Mouse (Mus musculus) CD4-positive, CD25-positive, alpha-beta regulatory T cell, adult 4 months (primary cell): ENCODE measurements at regions not wholly inside any gene's neighbourhood (a gene's known extent, or its start where the extent isn't known, plus 50 kb on each side); places are given as distances from the start of the nearest gene placed in this dataset.

ENCODE experiments used
- ATAC-seq: one replicate; pipeline ENCODE4 v1.8.0; 2017

GRCm38 (mm10) chr1:128723843-128724242 lies 131.8 kb upstream of the Cxcr4 start:
- ATAC-seq, result peak; percentile 51

DNA sequence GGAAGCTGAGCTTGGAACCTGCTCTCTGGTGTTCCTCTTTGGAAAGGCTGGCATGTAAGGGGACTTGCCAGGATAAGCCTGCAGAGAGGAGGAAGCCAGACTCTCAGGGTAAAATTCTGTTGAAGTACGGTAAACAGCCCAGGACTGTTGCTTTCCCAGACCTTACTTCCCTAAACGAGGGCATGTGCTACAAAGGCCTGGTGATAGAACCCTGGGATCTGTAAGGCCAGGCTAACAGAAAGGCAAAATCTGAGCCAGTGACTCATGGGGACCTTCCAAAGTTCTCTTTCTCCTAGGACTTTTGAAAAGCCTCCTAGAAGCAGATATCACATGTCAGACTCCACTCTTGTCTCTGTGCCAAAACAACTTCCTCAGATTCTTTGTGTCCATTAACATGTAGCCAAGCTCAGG lies 130.0 kb upstream of the Cxcr4 start:
- ATAC-seq, result no peak

DNA sequence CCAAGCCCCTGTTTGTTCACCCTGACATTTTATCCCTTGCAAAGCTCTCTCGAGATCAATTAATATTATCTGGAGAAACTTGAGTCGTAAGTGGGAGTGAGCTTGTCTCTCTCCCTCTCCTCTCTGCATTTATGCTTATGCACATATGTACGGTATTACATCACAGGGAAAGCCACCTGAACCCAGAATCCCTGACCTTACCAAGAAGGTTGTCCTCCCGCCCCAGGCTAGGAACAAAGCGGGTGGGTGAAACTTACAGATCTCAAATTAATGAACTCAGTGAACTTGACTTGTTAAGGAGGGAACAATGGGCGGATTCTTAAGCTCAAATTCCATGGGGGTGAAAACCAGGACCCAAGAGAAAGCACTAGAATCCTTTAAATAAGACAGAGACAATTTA lies 122.8 kb upstream of the Cxcr4 start:
- ATAC-seq, result no peak

DNA sequence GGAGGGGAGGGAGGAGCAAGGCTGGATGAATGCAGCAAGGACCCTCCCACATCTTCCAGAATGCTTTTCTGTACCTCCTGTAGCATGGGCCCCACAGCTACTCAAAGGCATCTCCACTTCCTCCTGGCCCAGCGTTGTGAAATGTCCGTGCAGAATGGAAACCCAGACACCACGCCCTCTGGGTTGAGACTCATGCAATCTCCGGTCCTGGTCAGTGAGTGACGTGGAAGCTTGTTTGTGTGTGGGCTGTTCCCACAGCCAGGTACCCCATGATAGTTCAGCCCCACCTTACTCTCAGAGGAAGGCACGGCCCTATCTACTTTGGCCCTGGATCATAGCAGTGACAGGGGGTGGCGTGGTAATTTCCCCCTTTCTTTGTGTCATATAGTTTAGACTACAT lies 120.8 kb upstream of the Cxcr4 start:
- ATAC-seq, result peak; percentile 59

GRCm38 (mm10) chr1:128711121-128711520 lies 119.0 kb upstream of the Cxcr4 start:
- no peak for ATAC-seq

- ATAC-seq, result no peak
These were observed 115.7 kb upstream of the Cxcr4 start for GRCm38 (mm10) chr1:128707747-128708146.

DNA sequence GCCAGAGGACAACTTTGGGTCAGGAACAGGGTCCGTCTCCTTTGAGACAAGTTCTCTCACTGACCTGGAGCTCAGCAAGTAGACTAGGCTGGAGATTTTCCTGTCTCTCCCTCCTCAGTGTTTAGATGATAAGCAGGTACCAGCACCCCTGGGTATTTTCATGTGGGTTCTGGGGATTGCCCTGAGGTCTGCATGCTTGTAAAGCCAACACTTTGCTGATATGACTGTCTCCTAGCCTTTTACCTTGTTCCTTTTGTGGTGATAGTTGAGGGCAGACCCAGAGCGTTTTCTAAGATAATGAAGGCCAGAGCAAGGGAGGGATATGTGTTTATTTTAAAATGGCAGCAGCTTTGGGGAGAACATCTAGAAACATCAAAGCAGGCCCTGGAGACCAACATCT lies 114.1 kb upstream of the Cxcr4 start:
- no peak for ATAC-seq

DNA sequence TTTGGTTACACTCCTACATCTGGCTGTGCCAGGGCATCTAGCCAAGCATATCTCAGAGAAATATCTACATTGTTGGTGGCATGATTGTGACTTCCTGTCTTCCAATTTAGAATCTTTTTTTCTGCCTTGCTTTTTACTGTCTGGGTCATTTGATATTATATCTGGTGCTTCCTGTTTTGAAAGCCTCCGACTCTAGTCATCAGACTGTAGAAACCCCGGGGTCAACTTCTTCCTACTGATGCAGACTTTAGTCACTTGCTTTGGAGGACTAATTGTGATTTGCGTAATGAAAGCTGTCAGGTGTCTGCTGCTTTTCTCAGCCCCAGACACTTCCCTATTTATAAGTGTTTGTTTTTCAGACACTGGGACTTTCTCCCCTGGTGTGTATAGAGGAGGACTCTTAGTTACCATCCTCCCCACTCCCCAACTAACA lies 113.0 kb upstream of the Cxcr4 start:
- peak; percentile 83 for ATAC-seq

DNA sequence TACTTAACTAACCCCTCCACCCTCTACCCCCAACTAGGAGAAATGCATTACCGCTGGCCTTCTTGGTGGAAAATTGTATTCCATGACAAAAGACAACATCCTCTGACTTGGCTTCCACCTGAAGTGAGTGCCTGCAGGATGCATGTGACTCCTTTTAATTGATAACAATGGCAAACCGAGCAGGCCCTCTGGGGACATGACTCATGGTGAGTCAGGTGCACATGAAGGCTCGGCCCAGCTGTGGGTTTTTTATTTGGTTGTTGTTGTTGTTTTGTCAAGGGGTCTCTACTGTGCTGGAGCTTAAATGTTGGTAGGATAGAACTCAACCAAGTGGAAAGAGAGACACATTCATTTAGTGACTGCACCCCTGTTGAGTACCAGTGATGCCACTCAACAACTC lies 109.2 kb upstream of the Cxcr4 start:
- ATAC-seq, result no peak

- ATAC-seq, result peak; percentile 48
These were observed 105.9 kb upstream of the Cxcr4 start for GRCm38 (mm10) chr1:128697962-128698361.

DNA sequence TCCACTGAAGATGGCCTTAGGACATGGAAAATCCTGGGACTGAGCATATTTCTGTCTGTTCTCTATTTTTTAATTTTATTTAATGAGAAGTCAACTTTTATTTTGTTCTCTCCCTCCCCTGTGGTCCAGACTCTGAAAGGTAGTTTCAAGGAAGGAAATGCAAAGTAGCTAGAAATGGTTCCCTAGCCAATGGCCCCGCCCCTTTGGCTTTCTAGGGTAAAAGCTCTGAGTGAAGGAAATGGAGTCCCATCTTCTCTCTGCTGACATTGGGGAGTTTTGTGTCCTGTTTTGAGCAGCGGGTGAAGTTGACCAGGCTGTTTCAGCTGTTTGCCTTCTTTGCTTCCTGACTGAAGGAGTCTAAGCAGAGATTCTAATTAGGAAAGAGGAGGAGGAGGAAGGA lies 103.8 kb upstream of the Cxcr4 start:
- peak; percentile 93 for ATAC-seq

DNA sequence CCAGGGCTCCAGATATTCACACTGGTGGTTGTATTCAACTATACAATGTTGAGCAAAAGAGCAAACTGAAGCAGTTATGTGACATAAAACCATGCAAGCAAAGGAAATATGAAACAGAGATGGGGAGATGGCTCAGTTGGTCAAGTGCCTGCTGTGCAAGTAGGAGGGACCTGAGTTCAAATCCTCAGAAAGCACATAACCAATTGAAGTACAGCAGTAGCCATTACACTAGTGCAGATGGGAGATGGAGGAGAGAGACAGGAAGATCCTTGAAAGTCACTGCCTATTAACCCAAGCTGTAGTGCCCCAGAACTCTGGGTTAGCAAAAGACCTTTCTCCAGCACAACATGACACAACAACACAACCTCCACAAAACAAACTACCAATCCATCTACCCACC lies 100.7 kb upstream of the Cxcr4 start:
- no peak for ATAC-seq

DNA sequence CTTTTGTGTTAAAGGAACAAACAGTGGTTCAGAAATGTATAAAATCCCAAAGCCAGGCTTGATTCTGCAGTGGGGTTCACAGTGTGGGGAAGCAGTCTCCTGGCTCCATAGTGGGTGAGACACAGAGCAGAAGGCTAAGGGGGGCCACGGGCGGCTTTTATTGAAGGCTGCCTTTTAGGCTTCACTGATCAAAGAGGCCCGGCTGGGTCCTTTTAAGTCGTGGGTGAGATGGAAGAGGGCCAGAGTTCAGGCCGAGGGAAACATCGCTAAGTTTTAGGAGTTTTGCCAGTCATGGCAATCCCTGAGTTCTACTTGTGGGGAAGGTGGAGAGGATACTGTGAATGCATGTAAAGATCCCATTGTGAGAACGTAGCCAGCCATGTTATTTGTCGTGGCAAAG lies 100.2 kb upstream of the Cxcr4 start:
- ATAC-seq, result no peak

DNA sequence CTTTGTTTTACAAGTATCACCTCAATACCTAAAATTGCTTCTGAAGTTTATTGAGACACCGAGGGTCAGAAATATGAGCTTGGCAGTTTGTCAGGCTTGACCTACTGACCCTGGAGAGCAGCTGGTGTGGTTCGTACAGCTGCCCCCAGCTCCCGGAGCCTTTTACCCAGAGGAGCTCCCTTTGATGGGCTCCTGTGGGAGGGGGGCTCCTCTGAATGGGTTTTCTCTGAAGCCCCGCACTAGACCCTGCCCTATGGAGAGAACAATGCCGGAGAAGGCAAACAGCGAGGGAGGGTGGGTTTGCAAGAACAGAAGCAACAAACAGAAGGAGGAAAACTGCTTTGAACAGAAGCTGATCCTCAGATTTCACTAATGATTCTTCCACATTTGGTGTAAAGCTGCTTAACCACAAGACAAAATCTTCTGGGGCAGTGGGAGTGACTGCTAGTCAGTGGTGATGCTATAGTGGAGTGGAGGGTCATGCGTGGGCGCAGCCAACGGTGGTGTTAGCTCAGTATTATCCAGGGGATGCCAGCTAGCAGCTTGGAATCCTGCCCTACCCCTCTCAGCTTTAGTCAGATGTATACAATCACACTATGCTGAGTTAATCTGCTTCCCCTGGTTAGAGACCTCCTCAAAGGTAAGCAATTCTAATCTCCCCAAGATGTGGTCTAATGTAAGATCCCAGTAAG lies 95.3 kb upstream of the Cxcr4 start:
- ATAC-seq, result no peak

DNA sequence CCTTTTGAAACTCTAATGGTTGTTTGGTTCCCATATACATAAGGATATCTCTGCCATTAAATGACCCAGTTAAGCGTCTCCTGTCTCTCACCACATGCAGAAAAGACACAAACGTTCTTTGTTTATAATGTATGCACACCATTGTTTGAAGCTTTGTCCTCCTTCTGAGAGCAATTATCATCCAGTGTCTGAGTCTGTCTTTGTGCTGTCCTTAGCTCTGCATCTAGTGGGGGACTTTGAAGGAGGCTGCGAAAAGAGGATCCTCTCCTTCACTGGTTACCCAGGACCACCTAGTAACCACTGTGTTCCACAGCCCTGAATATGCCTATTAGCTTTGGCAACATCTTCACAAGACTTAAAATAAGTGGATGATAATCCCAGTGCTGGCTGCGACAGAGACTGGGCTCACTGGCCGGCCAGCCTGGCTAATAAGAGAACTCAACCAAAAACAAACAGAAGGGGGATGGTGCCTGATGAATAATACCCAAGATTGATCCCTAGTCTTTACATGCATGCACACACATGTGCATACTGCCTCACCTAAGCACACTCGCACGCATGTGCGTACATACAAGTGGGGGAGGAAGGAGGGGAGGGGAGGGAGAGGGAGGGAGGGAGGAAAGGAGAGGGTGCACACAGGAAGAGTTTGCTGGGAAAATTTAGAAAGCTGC lies 93.5 kb upstream of the Cxcr4 start:
- ATAC-seq, result no peak

DNA sequence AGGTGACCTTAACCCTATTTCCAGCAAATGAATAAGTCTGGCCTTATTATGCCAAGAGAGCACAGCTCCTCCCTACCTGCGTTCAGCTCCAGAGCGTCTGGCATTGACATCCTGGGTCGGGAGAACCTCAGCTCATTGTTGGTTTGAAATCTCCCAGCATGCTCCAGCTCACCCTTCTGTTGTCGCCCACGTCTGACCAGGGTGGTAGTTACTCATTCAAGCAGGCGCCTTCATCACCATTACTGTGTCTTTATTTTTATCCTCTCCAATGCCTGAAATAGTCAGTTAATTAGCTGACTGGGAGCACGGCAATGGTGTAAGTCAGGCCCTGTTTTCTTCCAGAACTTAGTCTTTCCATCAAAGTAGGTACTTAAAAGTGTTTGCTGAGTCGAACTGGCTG lies 90.8 kb upstream of the Cxcr4 start:
- no peak for ATAC-seq

DNA sequence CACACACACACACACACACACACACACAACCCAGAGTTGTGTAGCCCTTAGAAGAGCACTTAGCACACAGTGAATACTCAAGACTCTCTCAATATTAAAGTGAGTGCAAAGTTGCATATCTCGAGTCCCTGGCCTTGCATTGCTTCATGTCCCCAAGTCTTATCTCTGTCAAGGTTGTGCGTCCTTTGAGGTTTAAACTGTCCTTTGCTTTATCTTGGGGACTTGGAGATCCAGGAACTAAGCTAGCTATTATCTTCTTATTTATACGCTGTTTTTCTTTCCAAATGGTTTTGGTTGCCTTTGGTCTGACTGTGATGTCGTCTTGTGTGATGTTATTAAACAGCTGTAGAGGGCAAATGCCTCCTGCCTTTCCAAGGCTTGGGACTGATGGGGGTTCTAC lies 89.2 kb upstream of the Cxcr4 start:
- no peak for ATAC-seq

DNA sequence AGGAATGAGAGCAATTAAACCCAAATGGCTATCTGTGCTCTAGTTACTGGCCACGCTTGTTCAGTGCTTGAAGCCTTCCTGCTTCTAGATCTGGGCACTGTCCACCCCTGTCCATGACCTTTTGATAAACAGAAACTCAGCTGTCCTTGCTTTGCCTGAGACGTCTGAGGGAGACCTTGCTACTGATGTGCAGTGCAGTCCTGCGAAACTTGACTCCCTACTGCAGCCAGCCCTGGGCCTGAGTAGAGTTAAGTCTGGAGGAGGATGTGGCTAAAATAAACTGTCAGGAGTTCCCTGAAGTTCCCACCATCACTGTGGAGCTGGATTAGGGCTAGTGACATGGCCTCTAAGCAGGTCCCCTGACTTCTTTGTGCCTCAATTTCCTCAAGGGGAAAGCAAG lies 88.4 kb upstream of the Cxcr4 start:
- no peak for ATAC-seq

GRCm38 (mm10) chr1:128680012-128680411 lies 87.9 kb upstream of the Cxcr4 start:
- ATAC-seq, result no peak

GRCm38 (mm10) chr1:128679005-128679980 lies 87.2 kb upstream of the Cxcr4 start:
- no peak for ATAC-seq

- peak; percentile 68 for ATAC-seq
These were observed 83.4 kb upstream of the Cxcr4 start for GRCm38 (mm10) chr1:128675538-128675937.

GRCm38 (mm10) chr1:128672306-128672705 lies 80.2 kb upstream of the Cxcr4 start:
- ATAC-seq, result no peak

DNA sequence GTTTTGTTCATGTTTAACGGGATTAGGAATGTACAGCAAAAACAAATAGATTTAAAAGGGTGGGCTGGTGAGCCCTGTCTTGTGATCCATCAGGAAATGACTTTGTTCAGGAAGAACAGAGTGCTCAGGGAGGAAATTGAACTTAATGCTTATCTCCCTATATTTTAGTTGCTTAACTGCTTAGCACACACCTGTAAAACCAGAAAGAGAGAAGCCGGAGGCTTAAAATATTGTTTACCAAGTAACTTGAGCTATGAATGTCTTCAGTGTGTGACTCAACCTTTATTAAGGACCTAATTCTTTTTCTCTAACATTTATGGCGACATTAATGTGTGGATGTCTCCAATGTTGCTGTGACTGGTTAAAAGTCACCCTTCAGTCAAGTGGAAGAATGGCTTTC lies 79.4 kb upstream of the Cxcr4 start:
- ATAC-seq, result no peak
